Mouse (Mus musculus) erythroid progenitor cell, adult 5-6 weeks (primary cell): ENCODE results near the gene Ankmy1. TPM values are rescaled to one million over a fixed set of nuclear protein-coding genes. Genes with fewer than 3 reads are reported as not detected.

Experiments used
- ATAC-seq: replicated peaks from 2 replicates; pipeline ENCODE4 v1.8.0; 2016; ENCODE audit warnings: moderate number of reproducible peaks, mild to moderate bottlenecking, moderate TSS enrichment, inconsistent platforms; ENCODE audit not compliant: poor library complexity, low FRiP score, severe bottlenecking
- total RNA-seq, 2 experiments: library from RNA; stranded (forward) in 1 of 2; stranded (reverse) in 1 of 2; fragments of 150-400 nt in 1 of 2; fragments of 186-747, 209-891 nt in 1 of 2; gene quantifications; 2 replicates each; pipeline versions ENCODE4 v1.2.3 to v1.2.4; 2015 to 2017; ENCODE audit warnings: low replicate concordance in 2 of 2

Ankmy1 gene
- total RNA-seq, 2 experiments from 2014 or later = 0.76 TPM; not detected in 1

- no peak for ATAC-seq
Observed at GRCm38 (mm10) chr1:92878066-92878741, 24.5 kb downstream of the Ankmy1 start.

- ATAC-seq = no peak
Observed at GRCm38 (mm10) chr1:92877431-92877978, 25.2 kb downstream of the Ankmy1 start.

- no peak for ATAC-seq
Observed at GRCm38 (mm10) chr1:92875360-92876111, 27.2 kb downstream of the Ankmy1 start.

- no peak for ATAC-seq
Observed at GRCm38 (mm10) chr1:92874011-92874410, 28.7 kb downstream of the Ankmy1 start.

- no peak for ATAC-seq
Observed at GRCm38 (mm10) chr1:92872666-92873065, 30.0 kb downstream of the Ankmy1 start.

GRCm38 (mm10) chr1:92869985-92870384 is 32.7 kb downstream of the Ankmy1 start:
- ATAC-seq = no peak

GRCm38 (mm10) chr1:92866170-92866569 is 36.5 kb downstream of the Ankmy1 start:
- ATAC-seq = no peak

- no peak for ATAC-seq
Observed at GRCm38 (mm10) chr1:92863268-92863667, 39.4 kb downstream of the Ankmy1 start.

- no peak for ATAC-seq
Observed at GRCm38 (mm10) chr1:92861503-92861902, 41.2 kb downstream of the Ankmy1 start.

GRCm38 (mm10) chr1:92852450-92852849 is 50.3 kb downstream of the Ankmy1 start:
- no peak for ATAC-seq

GRCm38 (mm10) chr1:92849938-92850574 is 52.6 kb downstream of the Ankmy1 start:
- ATAC-seq = no peak

GRCm38 (mm10) chr1:92849491-92849890 is 53.2 kb downstream of the Ankmy1 start:
- no peak for ATAC-seq

- ATAC-seq = no peak
Observed at GRCm38 (mm10) chr1:92847873-92848839, 54.5 kb downstream of the Ankmy1 start.

- no peak for ATAC-seq
Observed at GRCm38 (mm10) chr1:92845889-92846288, 56.8 kb downstream of the Ankmy1 start.

- ATAC-seq = no peak
Observed at GRCm38 (mm10) chr1:92841427-92841826, 61.3 kb downstream of the Ankmy1 start.

GRCm38 (mm10) chr1:92840231-92840890 is 62.3 kb downstream of the Ankmy1 start:
- ATAC-seq = no peak

GRCm38 (mm10) chr1:92839211-92839610 is 63.5 kb downstream of the Ankmy1 start:
- no peak for ATAC-seq

- no peak for ATAC-seq
Observed at GRCm38 (mm10) chr1:92837931-92838833, 64.5 kb downstream of the Ankmy1 start.
